Mouse (Mus musculus) erythroblast, embryonic 14.5 days (primary cell): ENCODE results near the gene Gpsm2.

Experiments used
- GATA1 ChIP-seq: IDR thresholded peaks from 2 replicates; pipeline ENCODE4 v1.6.1; 2012; ENCODE audit warnings: low read length, inconsistent platforms, mixed read lengths
- TAL1 ChIP-seq: IDR thresholded peaks from 3 replicates; pipeline ENCODE4 v1.6.1; 2012; ENCODE audit warnings: low read length, inconsistent platforms, mixed read lengths

- TF ChIP-seq TAL1 = no peak
- no peak for TF ChIP-seq GATA1
These were observed 19.3 kb downstream of the Gpsm2 start for GRCm38 (mm10) chr3:108702789-108703188.
